Mouse (Mus musculus): Measurements from ENCODE around the gene Fam69a.

Fam69a gene

DNA sequence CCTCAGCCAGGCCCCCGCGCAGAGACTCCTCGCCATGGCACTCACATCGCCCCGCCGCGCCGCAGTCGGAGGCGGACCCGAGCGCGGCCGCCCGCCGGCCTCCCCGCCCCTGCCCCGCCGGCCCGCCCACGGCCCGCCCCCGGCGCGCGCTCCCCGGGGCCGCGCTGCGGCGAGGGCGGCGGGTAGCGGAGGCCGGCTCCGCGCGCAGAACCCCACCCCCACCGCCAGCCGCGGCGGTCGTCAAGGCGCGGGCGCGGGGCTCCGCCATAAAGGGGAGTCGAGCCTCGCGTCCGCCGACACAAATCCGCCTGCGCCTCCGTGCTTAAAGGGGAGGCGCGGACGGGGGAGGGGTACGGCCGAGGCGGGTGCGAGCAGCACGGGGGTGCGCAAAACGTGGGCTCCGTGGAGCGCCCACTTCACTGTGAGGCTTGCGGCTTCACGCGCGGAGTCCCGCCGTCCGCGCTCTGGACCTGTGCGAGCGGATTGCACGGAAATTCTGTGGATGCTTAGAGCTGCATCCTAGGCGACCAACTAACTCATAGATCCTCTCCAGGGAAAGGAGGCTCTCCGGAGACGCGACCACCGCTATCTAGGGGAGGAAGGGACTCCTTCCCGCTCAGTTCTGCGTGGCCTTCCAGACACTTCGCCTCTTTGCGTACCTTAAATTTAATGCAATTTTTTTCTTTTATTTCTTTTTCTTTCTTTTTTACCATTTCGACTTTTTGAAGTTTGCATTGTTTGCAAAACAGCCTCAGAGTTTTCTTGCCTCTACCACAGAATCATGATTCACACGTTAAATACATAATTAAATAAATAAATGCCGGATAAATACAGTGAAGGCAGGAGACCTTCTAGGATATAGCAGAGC is at the start of gene Fam69a:
TSS of gene Fam69a (minus strand) at position 119 of the 868 bp plus-strand sequence.
- peak; percentile 64 for ATAC-seq (ENCODE audit: low TSS enrichment)

- ATAC-seq (ENCODE audit: low TSS enrichment): no peak
These were observed 48.6 kb upstream of the Fam69a start for GRCm38 (mm10) chr5:108035523-108035922.

DNA sequence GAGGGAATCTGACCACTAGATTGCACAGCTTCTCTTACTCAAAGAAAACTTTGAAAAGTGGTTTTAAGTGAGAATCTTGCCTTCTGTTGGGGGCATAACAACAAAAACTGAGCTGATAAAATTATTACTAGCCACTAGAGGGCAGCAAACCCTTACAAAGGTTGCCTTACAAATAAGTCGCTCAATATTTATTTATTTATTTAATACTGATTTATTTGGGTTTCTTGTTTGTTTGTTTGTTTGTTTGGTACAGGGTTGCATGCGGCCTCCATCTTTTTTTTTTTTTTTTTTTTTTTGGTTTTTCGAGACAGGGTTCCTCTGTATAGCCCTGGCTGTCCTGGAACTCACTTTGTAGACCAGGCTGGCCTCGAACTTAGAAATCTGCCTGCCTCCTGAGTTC is 47.3 kb upstream of the Fam69a start:
- ATAC-seq (ENCODE audit: low TSS enrichment): no peak

- no peak for ATAC-seq (ENCODE audit: low TSS enrichment)
These were observed 44.4 kb upstream of the Fam69a start for GRCm38 (mm10) chr5:108031267-108031666.

DNA sequence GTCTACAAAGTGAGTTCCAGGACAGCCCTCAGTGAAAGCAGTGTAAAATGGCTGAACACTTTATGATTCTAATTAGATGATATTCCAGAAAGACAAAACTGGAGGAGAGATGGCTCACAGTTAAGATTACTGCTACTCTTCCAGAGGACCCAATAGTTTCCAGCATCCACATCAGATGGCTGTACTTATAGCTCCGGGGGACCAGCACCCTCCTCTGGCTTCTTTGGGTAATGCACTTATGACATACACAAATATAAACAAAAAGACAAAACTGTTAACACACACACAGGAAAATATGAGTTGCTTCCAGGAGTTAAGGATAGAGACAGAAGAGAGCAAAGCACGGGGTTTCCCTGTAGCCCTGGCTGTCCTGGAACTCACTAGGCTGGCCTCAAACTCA is 43.1 kb upstream of the Fam69a start:
- no peak for ATAC-seq (ENCODE audit: low TSS enrichment)

GRCm38 (mm10) chr5:108028797-108029536 is 42.1 kb upstream of the Fam69a start:
- ATAC-seq (ENCODE audit: low TSS enrichment): peak; percentile 50; the same call in 1 of the 2 replicates

DNA sequence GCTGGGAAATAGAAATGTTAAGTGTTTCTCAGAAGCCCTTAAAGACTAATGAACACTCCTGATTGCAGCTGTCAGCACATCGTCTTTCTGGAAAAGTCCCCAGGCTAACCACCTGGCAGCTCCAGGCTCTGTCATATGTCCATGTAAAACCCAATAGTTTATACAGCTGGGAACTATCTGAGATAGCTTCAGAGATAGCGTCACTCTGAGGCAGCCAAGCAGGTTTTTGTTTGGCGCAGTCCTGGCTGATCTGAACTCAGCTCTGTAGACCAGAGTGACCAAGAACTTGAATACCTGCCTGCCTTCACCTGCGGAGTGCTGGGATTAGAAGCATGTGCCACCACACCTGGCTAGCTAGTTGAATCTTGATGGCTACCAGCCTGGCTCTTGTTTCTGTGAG is 41.3 kb upstream of the Fam69a start:
- ATAC-seq (ENCODE audit: low TSS enrichment): no peak

DNA sequence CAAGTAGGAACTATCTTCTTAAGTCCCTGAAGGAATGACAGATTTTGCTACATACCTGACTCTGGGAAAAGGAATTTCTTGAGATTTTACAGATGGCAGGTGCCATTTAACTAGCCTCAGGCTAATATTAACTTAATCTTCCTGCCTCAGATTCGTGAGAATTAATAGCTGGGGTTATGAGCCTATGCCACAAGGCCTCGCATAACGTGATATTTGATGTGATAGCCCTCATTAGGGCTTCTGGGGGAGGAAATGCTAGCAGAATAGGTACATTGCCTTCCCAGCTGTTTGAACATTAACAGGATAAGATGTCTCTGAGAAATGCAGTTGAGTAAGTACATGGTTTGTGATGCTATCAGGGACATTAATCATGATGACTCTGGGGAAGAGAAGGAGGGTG is 34.5 kb upstream of the Fam69a start:
- ATAC-seq (ENCODE audit: low TSS enrichment): no peak

DNA sequence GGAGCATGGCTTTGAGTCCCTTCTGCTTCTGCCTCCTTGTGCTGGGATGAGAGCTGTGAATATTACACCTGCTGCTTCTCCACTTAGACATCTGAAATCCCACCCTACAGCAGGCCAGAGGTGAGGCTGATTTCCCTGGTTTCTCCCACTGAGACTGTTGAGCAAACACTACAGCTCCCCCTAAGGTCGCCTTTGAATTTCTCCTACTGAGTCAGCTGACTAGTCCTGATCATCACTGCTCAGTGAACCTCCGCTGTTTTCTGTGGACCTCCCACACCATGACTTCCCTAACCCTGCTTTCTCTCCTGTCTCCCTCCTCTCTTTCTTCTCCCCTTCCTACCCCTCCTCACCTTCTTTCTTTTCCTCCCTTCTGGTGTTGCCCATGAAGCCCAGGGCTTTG is 32.5 kb upstream of the Fam69a start:
- ATAC-seq (ENCODE audit: low TSS enrichment): no peak

- no peak for ATAC-seq (ENCODE audit: low TSS enrichment)
These were observed 30.3 kb upstream of the Fam69a start for GRCm38 (mm10) chr5:108017232-108017631.

- no peak for ATAC-seq (ENCODE audit: low TSS enrichment)
These were observed 28.5 kb upstream of the Fam69a start for GRCm38 (mm10) chr5:108015422-108015821.

DNA sequence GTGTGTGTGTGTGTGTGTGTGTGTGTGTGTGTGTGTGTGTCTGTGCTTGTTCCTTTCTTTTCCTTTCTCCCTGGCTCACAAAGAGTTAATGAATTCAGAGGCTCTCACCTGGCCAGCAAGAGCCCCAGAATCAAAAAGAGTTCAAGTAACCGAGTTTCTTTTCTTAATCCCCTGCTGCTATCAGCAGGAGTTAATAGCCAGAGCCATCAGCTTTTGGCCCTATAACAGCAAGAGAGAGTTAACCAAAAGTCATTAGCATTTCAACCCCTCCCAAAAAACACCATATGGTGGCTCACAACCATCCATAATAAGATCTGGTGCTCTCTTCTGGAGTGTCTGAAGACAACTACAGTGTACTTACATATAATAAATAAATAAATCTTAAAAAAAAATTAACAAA is 27.3 kb upstream of the Fam69a start:
- no peak for ATAC-seq (ENCODE audit: low TSS enrichment)

DNA sequence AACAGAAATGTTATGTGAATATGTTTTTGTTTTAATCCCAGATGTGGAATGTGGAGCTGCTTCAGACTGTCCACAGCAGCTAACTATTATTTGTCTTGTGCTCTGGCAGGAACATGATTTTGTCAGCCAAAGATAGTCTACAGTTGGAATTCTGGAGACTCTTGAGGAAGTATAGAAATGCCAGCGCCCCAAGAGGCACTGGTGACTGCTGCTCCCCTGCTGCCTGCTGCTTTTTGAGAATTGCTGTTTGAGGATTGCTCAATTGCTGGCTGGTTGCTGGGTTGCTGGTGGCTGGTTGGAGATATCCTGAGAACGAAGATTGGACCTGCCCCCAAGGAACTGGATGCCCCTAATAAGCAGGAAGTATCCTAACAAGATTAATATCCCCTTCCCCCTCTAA is 22.8 kb upstream of the Fam69a start:
- no peak for ATAC-seq (ENCODE audit: low TSS enrichment)

DNA sequence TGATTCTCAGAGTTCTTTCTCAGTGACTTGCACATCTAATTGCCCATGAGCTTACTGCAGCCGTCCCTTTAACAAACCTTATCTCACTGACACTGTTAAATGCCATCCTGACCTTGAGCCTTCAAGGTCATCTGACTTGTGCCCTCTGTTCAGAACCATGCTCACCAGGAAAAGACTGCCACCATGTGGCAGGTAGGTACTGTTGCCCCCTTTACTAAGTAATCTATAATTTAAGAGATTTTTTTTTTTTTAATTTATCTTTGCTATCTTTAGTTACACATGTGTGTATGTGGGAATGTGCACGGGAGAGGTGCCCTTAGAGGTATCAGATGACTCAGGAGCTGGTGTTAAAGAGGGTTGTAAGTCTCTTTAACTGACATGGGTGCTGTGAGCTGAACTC is 18.2 kb upstream of the Fam69a start:
- no peak for ATAC-seq (ENCODE audit: low TSS enrichment)

GRCm38 (mm10) chr5:108002734-108003133 is 15.8 kb upstream of the Fam69a start:
- no peak for ATAC-seq (ENCODE audit: low TSS enrichment)

GRCm38 (mm10) chr5:108000776-108001548 is 14.1 kb upstream of the Fam69a start:
- peak; percentile 96 for ATAC-seq (ENCODE audit: low TSS enrichment)

- peak; percentile 44; the same call in 1 of the 2 replicates for ATAC-seq (ENCODE audit: low TSS enrichment)
These were observed 10.8 kb upstream of the Fam69a start for GRCm38 (mm10) chr5:107997717-107998116.

DNA sequence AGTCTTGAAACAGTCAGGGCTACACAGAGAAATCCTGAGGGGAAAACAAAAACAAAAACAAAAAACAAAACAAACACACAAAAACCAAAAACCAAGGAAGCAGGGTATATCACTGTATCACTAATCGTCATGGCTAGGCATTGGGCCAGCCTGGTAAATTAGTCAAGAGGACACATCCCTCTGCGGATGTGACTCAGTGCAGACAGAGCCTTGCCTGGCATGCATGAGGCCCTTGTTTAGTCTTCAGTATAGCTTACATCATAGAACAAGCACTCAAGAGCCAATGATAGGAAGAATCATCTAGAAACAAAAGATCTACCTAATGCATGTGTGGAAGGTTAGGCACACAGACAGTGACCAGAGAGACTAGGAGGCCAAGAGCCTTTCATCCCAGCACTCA is 9.1 kb upstream of the Fam69a start:
- no peak for ATAC-seq (ENCODE audit: low TSS enrichment)

GRCm38 (mm10) chr5:107987835-107988251 is 958 bp upstream of the Fam69a start:
- no peak for ATAC-seq (ENCODE audit: low TSS enrichment)

DNA sequence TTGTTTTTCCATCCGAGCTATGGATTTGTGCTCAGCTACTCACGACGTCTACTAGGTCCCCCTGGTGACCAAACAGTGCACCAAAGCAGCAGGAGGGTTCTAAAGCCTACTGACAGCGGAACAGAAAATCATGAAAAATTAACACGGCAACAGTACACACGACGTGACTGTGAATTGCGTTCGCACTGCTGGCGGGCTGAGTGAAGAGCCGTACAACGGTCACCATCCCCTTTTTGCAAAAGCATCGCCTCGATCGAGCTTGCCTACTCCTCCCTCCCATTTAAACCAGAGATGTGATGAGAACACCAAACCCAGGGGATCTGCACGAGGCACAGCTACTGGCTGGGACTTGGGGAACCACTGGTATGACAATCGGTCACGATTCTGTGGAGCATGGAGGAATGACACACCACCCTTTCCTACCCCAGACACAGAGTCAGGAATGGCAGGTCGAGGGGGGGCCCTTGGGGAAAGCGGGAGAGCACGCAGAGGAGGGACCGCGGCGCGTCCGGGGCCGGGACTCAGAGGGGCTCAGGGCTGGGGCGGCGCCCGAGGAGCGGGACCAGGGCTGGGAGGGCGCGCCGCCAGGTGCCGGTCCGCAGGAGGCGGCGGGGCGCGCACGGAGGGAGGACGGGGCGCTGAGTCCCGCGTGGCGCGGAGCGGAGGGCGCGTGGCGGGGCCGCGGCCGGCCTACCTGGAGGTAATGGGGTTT is 474 bp downstream of the Fam69a start:
- peak; percentile 83 for ATAC-seq (ENCODE audit: low TSS enrichment)

DNA sequence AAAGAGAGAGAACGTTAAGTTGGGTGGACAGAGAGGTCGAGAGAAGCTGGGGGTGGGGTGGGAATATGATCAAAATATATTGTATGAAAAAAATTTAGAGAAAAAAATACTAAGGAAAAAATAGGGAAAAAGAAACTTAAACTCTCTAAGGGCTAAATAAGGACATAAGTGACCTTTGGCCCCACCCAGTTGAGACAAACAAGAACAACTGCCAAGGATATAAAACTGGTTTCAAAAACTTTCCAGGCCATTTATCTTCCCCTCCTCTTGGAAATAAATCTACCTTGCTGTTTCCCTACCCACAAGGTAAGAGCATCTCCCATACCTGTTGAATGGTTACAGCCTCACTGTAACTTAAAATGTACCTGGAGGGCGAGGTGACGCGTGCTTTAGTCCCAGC is 2.9 kb downstream of the Fam69a start:
- no peak for ATAC-seq (ENCODE audit: low TSS enrichment)

DNA sequence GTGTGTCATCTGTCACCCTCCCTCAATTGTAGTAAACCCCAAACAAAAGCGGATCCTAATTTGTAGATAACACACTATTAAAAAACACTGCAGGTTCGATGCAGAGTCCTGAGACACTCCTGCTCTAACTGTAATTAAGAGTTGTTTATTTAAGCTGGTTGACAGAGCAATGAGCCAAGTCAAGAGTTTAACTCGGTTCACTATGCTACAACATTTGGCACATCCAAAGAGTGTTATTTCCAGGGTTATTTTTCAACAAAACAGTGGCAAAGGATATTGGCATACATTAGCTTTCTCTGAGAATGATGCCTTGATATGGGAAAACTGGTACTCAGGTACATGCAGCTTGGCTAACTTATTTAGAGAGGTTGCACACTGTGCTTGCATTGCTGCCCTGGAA is 4.9 kb downstream of the Fam69a start:
- no peak for ATAC-seq (ENCODE audit: low TSS enrichment)
